In genomic region chr17:13662152-13662551, GRCm38 (mm10) we compare ENCODE assay signal across 21 mouse cellular contexts.
A peak's percentile ranks its signal among the peaks of the same experiment; 100 is the strongest.
DNase-seq lines count a peak whose midpoint lies in the region; ATAC-seq and TF ChIP-seq lines count a peak whose summit lies in the region.
"Had no signal": no experiment of that assay in that cellular context is flagged by ENCODE, and none has a peak within 500 bp of the region (broad histone marks: within the 10 kb centered on the region; RNA-seq: fewer than 3 reads in every experiment).

No protein-coding gene starts in this region.

- no peak overlapping the region for H3K4me2 ChIP-seq in forebrain, embryonic 16.5 days (ENCODE audit: low read length)
- no peak overlapping the region for H3K4me2 ChIP-seq in hindbrain, postnatal 0 days (ENCODE audit: low read depth, low read length)
- H3K4me2 ChIP-seq in hindbrain, embryonic 11.5 days (replicated peaks; ENCODE audit: low read depth, low read length): no peak overlapping the region
- no peak overlapping the region for H3K4me2 ChIP-seq in midbrain, postnatal 0 days (ENCODE audit: low read depth, low read length, poor library complexity, severe bottlenecking)
- H3K4me2 ChIP-seq in midbrain, embryonic 14.5 days (ENCODE audit: low read length): no peak overlapping the region
- H3K4me2 ChIP-seq: heart, embryonic 11.5 days; hindbrain, embryonic 15.5 days; intestine, embryonic 15.5 days had no signal

- no peak for TF ChIP-seq CTCF in cerebellum, adult 2 months (IDR thresholded peaks at IDR 0.05; ENCODE audit: borderline replicate concordance, insufficient read depth, low read depth, low read length)
- TF ChIP-seq CTCF in hindbrain, postnatal 0 days (IDR thresholded peaks at IDR 0.05; ENCODE audit: low read depth): no peak
- TF ChIP-seq CTCF in midbrain, postnatal 0 days (IDR thresholded peaks at IDR 0.05): no peak

- H3K27ac ChIP-seq in cerebellum, adult 2 months (ENCODE audit: insufficient read depth, low read length): peak overlapping the region; percentile 3; the same call in 1 of the 2 replicates
- H3K27ac ChIP-seq in forebrain, embryonic 10.5 days: peak overlapping the region; percentile 58
- H3K27ac ChIP-seq in forebrain, embryonic 16.5 days (ENCODE audit: low read length): no peak overlapping the region
- peak overlapping the region; percentile 32; the same call in 1 of the 2 replicates for H3K27ac ChIP-seq in hindbrain, postnatal 0 days
- no peak overlapping the region for H3K27ac ChIP-seq in hindbrain, embryonic 11.5 days (ENCODE audit: low read depth, low read length)
- no peak overlapping the region for H3K27ac ChIP-seq in midbrain, postnatal 0 days (ENCODE audit: low read depth, low read length)
- no peak overlapping the region for H3K27ac ChIP-seq in midbrain, embryonic 14.5 days (replicated peaks; ENCODE audit: low read depth, low read length)
- H3K27ac ChIP-seq: heart, adult 2 months; hindbrain, embryonic 15.5 days; intestine, embryonic 15.5 days had no signal

- DNase-seq in cerebellum, adult 2 months: no peak
- DNase-seq in cerebellum, adult 11-12 months: no peak
- no peak for DNase-seq in forebrain, embryonic 10.5 days (ENCODE audit: extremely low spot score, low spot score)
- peak; percentile 37 for DNase-seq in hindbrain, postnatal 0 days (ENCODE audit: low spot score)
- DNase-seq in hindbrain, embryonic 11.5 days (ENCODE audit: low spot score): no peak
- DNase-seq in midbrain, postnatal 0 days (ENCODE audit: low spot score): peak; percentile 52
- DNase-seq in midbrain, embryonic 14.5 days: no peak
- DNase-seq: adrenal gland, adult 8-10 months; adrenal gland, postnatal 25 days; cerebellum, adult 8-10 months; cerebellum, postnatal 36 days; embryo, embryonic 11 days; gastrocnemius, postnatal 25 days; heart, adult 2 months; kidney, adult 11 months had no signal

- H3K9me3 ChIP-seq in forebrain, embryonic 10.5 days: no peaks in the 10 kb centered on the region
- H3K9me3 ChIP-seq in forebrain, embryonic 16.5 days (ENCODE audit: control insufficient read depth, low read length): no peaks in the 10 kb centered on the region
- H3K9me3 ChIP-seq in hindbrain, postnatal 0 days (ENCODE audit: low read length): no peaks in the 10 kb centered on the region
- no peaks in the 10 kb centered on the region for H3K9me3 ChIP-seq in hindbrain, embryonic 11.5 days (ENCODE audit: control insufficient read depth, low read length)
- H3K9me3 ChIP-seq in midbrain, postnatal 0 days (ENCODE audit: low read length): no peaks in the 10 kb centered on the region
- H3K9me3 ChIP-seq in midbrain, embryonic 14.5 days (ENCODE audit: control insufficient read depth, low read length): no peaks in the 10 kb centered on the region
- H3K9me3 ChIP-seq: hindbrain, embryonic 15.5 days; intestine, embryonic 15.5 days had no signal

- H3K4me3 ChIP-seq in cerebellum, adult 2 months (replicated peaks; ENCODE audit: insufficient read depth, low read depth, low read length): no peak overlapping the region
- no peak overlapping the region for H3K4me3 ChIP-seq in forebrain, embryonic 10.5 days
- no peak overlapping the region for H3K4me3 ChIP-seq in forebrain, embryonic 16.5 days (replicated peaks; ENCODE audit: low read length)
- no peak overlapping the region for H3K4me3 ChIP-seq in hindbrain, postnatal 0 days (ENCODE audit: low read length)
- H3K4me3 ChIP-seq in hindbrain, embryonic 11.5 days (ENCODE audit: low read depth, low read length): no peak overlapping the region
- no peak overlapping the region for H3K4me3 ChIP-seq in midbrain, postnatal 0 days (ENCODE audit: low read depth, low read length)
- H3K4me3 ChIP-seq in midbrain, embryonic 14.5 days (replicated peaks; ENCODE audit: low read depth, low read length): no peak overlapping the region
- H3K4me3 ChIP-seq: heart, adult 2 months; hindbrain, embryonic 15.5 days; intestine, embryonic 15.5 days had no signal

- no peak for TF ChIP-seq POLR2A in cerebellum, adult 2 months (IDR thresholded peaks at IDR 0.05; ENCODE audit: borderline replicate concordance, insufficient read depth, low read length)

- H3K4me1 ChIP-seq in cerebellum, adult 2 months (ENCODE audit: control insufficient read depth, insufficient read depth, low read length): peaks cover 31% of the 10 kb centered on the region
- H3K4me1 ChIP-seq in forebrain, embryonic 10.5 days: peaks cover 84% of the 10 kb centered on the region
- peaks cover 30% of the 10 kb centered on the region for H3K4me1 ChIP-seq in forebrain, embryonic 16.5 days (replicated peaks; ENCODE audit: control insufficient read depth, insufficient read depth, low read length)
- H3K4me1 ChIP-seq in hindbrain, postnatal 0 days (ENCODE audit: insufficient read depth, low read length): peaks cover 23% of the 10 kb centered on the region; the same call in 1 of the 2 replicates
- peaks cover 13% of the 10 kb centered on the region for H3K4me1 ChIP-seq in hindbrain, embryonic 11.5 days (replicated peaks; ENCODE audit: control insufficient read depth, insufficient read depth, low read length)
- H3K4me1 ChIP-seq in midbrain, postnatal 0 days (ENCODE audit: insufficient read depth, low read length): 0 out of 2 replicates have a peak, but pooled peaks cover 3% of the 10 kb centered on the region
- H3K4me1 ChIP-seq in midbrain, embryonic 14.5 days (ENCODE audit: control insufficient read depth, insufficient read depth, low read length): peaks cover 30% of the 10 kb centered on the region

- no peaks in the 10 kb centered on the region for H3K36me3 ChIP-seq in forebrain, embryonic 10.5 days (replicated peaks)
- no peaks in the 10 kb centered on the region for H3K36me3 ChIP-seq in forebrain, embryonic 16.5 days (ENCODE audit: control insufficient read depth, insufficient read depth)
- no peaks in the 10 kb centered on the region for H3K36me3 ChIP-seq in hindbrain, postnatal 0 days (ENCODE audit: insufficient read depth, low read length)
- H3K36me3 ChIP-seq in hindbrain, embryonic 11.5 days (ENCODE audit: control insufficient read depth, insufficient read depth, low read length): no peaks in the 10 kb centered on the region
- no peaks in the 10 kb centered on the region for H3K36me3 ChIP-seq in midbrain, postnatal 0 days (ENCODE audit: insufficient read depth, low read length)
- no peaks in the 10 kb centered on the region for H3K36me3 ChIP-seq in midbrain, embryonic 14.5 days (ENCODE audit: control insufficient read depth, insufficient read depth, low read length)
- H3K36me3 ChIP-seq: hindbrain, embryonic 15.5 days; intestine, embryonic 15.5 days had no signal

- 21% methylated on average over 4 of the region's 4 CpGs for WGBS in cerebellum, adult 2 months
- 70% methylated on average over 4 of the region's 4 CpGs for WGBS in forebrain, embryonic 10.5 days
- WGBS in forebrain, embryonic 16.5 days: 57% methylated on average over 4 of the region's 4 CpGs
- 40% methylated on average over 4 of the region's 4 CpGs for WGBS in hindbrain, postnatal 0 days
- 62% methylated on average over 4 of the region's 4 CpGs for WGBS in hindbrain, embryonic 11.5 days
- WGBS in midbrain, postnatal 0 days: 55% methylated on average over 4 of the region's 4 CpGs
- 55% methylated on average over 4 of the region's 4 CpGs for WGBS in midbrain, embryonic 14.5 days

- ATAC-seq in forebrain, embryonic 16.5 days: no peak
- ATAC-seq in hindbrain, postnatal 0 days: no peak
- no peak for ATAC-seq in hindbrain, embryonic 11.5 days (ENCODE audit: low FRiP score)
- no peak for ATAC-seq in midbrain, postnatal 0 days (ENCODE audit: low FRiP score)
- ATAC-seq in midbrain, embryonic 14.5 days (ENCODE audit: low FRiP score, low TSS enrichment): no peak
- ATAC-seq: activated CD4-positive, CD25-positive, alpha-beta regulatory T cell, adult 4 months; forebrain, embryonic 14.5 days; intestine, embryonic 15.5 days had no signal

- no peaks in the 10 kb centered on the region for H3K27me3 ChIP-seq in cerebellum, adult 2 months (ENCODE audit: control insufficient read depth, insufficient read depth, low read length)
- H3K27me3 ChIP-seq in forebrain, embryonic 10.5 days (ENCODE audit: poor library complexity, severe bottlenecking): no peaks in the 10 kb centered on the region
- H3K27me3 ChIP-seq in forebrain, embryonic 16.5 days (replicated peaks; ENCODE audit: control insufficient read depth, insufficient read depth, low read length): no peaks in the 10 kb centered on the region
- no peaks in the 10 kb centered on the region for H3K27me3 ChIP-seq in hindbrain, postnatal 0 days (ENCODE audit: insufficient read depth, low read length)
- H3K27me3 ChIP-seq in hindbrain, embryonic 11.5 days (ENCODE audit: control insufficient read depth, insufficient read depth, low read length): no peaks in the 10 kb centered on the region
- no peaks in the 10 kb centered on the region for H3K27me3 ChIP-seq in midbrain, postnatal 0 days (ENCODE audit: insufficient read depth, low read length)
- H3K27me3 ChIP-seq in midbrain, embryonic 14.5 days (ENCODE audit: control insufficient read depth, insufficient read depth, low read length): no peaks in the 10 kb centered on the region
- H3K27me3 ChIP-seq: hindbrain, embryonic 15.5 days; intestine, embryonic 15.5 days had no signal

- no peak overlapping the region for H3K9ac ChIP-seq in forebrain, embryonic 16.5 days (replicated peaks; ENCODE audit: low read depth, low read length)
- H3K9ac ChIP-seq in hindbrain, postnatal 0 days (replicated peaks; ENCODE audit: low read length): no peak overlapping the region
- no peak overlapping the region for H3K9ac ChIP-seq in hindbrain, embryonic 11.5 days (ENCODE audit: low read depth, low read length)
- H3K9ac ChIP-seq in midbrain, postnatal 0 days (replicated peaks; ENCODE audit: low read length, poor library complexity, severe bottlenecking): no peak overlapping the region
- H3K9ac ChIP-seq in midbrain, embryonic 14.5 days (replicated peaks; ENCODE audit: low read length): no peak overlapping the region
- H3K9ac ChIP-seq: hindbrain, embryonic 15.5 days; intestine, embryonic 15.5 days had no signal

Comparison
In these comparisons a context has a peak if more than half of its experiments do, and no peak if none do; other contexts are left out.
1. DNase-seq: peak in hindbrain, postnatal 0 days (single experiment) and midbrain, postnatal 0 days (single experiment); none in cerebellum, adult 2 months (0 of 2), cerebellum, adult 11-12 months (single experiment), forebrain, embryonic 10.5 days (single experiment), hindbrain, embryonic 11.5 days (single experiment) and midbrain, embryonic 14.5 days (single experiment).
2. H3K27ac ChIP-seq: peak in cerebellum, adult 2 months (single experiment), forebrain, embryonic 10.5 days (single experiment) and hindbrain, postnatal 0 days (single experiment); none in forebrain, embryonic 16.5 days (single experiment), hindbrain, embryonic 11.5 days (single experiment), midbrain, postnatal 0 days (single experiment) and midbrain, embryonic 14.5 days (single experiment).